Mouse (Mus musculus): Measurements from ENCODE around the gene Ankrd13a.
A peak's percentile ranks its signal among the peaks of the same experiment; 100 is the strongest.

Ankrd13a gene

GRCm38 (mm10) chr5:114774403-114775051 is at the start of gene Ankrd13a:
TSS of gene Ankrd13a (plus strand) at chr5:114774677.
- peak; percentile 79 for DNase-seq (ENCODE audit: low spot score)

- no peak for DNase-seq (ENCODE audit: low spot score)
Observed at GRCm38 (mm10) chr5:114728160-114728559, 46.3 kb upstream of the Ankrd13a start.

- DNase-seq (ENCODE audit: low spot score), result no peak
Observed at GRCm38 (mm10) chr5:114730129-114730528, 44.3 kb upstream of the Ankrd13a start.

GRCm38 (mm10) chr5:114731498-114731897 is 43.0 kb upstream of the Ankrd13a start:
- DNase-seq (ENCODE audit: low spot score), result no peak

- no peak for DNase-seq (ENCODE audit: low spot score)
Observed at GRCm38 (mm10) chr5:114731969-114732368, 42.5 kb upstream of the Ankrd13a start.

- DNase-seq (ENCODE audit: low spot score), result no peak
Observed at GRCm38 (mm10) chr5:114733606-114734005, 40.9 kb upstream of the Ankrd13a start.

GRCm38 (mm10) chr5:114737090-114737887 is 37.2 kb upstream of the Ankrd13a start:
- no peak for DNase-seq (ENCODE audit: low spot score)

GRCm38 (mm10) chr5:114738707-114739241 is 35.7 kb upstream of the Ankrd13a start:
- DNase-seq (ENCODE audit: low spot score), result no peak

- no peak for DNase-seq (ENCODE audit: low spot score)
Observed at GRCm38 (mm10) chr5:114740595-114740994, 33.9 kb upstream of the Ankrd13a start.

- DNase-seq (ENCODE audit: low spot score), result no peak
Observed at GRCm38 (mm10) chr5:114742572-114742971, 31.9 kb upstream of the Ankrd13a start.

- DNase-seq (ENCODE audit: low spot score), result no peak
Observed at GRCm38 (mm10) chr5:114742998-114743696, 31.3 kb upstream of the Ankrd13a start.

- no peak for DNase-seq (ENCODE audit: low spot score)
Observed at GRCm38 (mm10) chr5:114743697-114744090, 30.8 kb upstream of the Ankrd13a start.

GRCm38 (mm10) chr5:114745581-114745980 is 28.9 kb upstream of the Ankrd13a start:
- DNase-seq (ENCODE audit: low spot score), result no peak

GRCm38 (mm10) chr5:114746886-114747285 is 27.6 kb upstream of the Ankrd13a start:
- no peak for DNase-seq (ENCODE audit: low spot score)

GRCm38 (mm10) chr5:114747521-114747920 is 27.0 kb upstream of the Ankrd13a start:
- DNase-seq (ENCODE audit: low spot score), result no peak

GRCm38 (mm10) chr5:114750325-114750724 is 24.2 kb upstream of the Ankrd13a start:
- DNase-seq (ENCODE audit: low spot score), result no peak

GRCm38 (mm10) chr5:114752397-114752796 is 22.1 kb upstream of the Ankrd13a start:
- no peak for DNase-seq (ENCODE audit: low spot score)

- DNase-seq (ENCODE audit: low spot score), result no peak
Observed at GRCm38 (mm10) chr5:114753384-114753783, 21.1 kb upstream of the Ankrd13a start.

GRCm38 (mm10) chr5:114759536-114760090 is 14.9 kb upstream of the Ankrd13a start:
- DNase-seq (ENCODE audit: low spot score), result no peak

GRCm38 (mm10) chr5:114761980-114762379 is 12.5 kb upstream of the Ankrd13a start:
- DNase-seq (ENCODE audit: low spot score), result no peak

- DNase-seq (ENCODE audit: low spot score), result no peak
Observed at GRCm38 (mm10) chr5:114764812-114765735, 9.4 kb upstream of the Ankrd13a start.

Measured in ovary, postnatal 10 days (tissue).